Mouse (Mus musculus) CD4-positive helper T cell, adult 2 months (primary cell): ENCODE data around the gene Klhl26.

Source experiments
- DNase-seq: peaks from one replicate; pipeline ENCODE4 v3.0.0-alpha.2; 2012; ENCODE audit warnings: low read depth, missing footprints, low spot score

Gene Klhl26

GRCm38 (mm10) chr8:70477269-70477982 lies 658 bp upstream of the Klhl26 start:
- DNase-seq, result peak; percentile 50

GRCm38 (mm10) chr8:70471856-70472255 lies 4.9 kb downstream of the Klhl26 start:
- no peak for DNase-seq

DNA sequence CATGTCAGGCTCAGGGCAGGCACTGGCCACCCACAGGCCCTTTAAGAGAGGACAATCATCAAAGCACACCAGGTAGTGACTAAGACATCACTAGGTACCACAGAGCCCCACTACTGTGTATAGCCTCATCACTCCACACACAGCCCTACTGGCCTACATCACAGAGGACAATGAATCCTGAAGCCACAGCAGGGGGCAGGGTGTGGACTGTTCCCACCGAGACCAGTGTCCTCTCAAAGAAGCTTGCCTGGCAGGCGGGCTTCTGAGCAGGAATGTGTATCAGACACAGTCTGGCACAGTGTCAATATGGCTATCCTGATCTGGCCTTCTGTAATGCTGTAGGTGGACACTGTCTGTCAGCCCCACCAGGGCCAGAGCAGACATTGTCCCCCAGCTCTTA lies 6.8 kb downstream of the Klhl26 start:
- no peak for DNase-seq

- DNase-seq, result no peak
These were observed 7.4 kb downstream of the Klhl26 start for GRCm38 (mm10) chr8:70469295-70469916.

- DNase-seq, result no peak
These were observed 8.0 kb downstream of the Klhl26 start for GRCm38 (mm10) chr8:70468733-70469132.

GRCm38 (mm10) chr8:70467907-70468306 lies 8.9 kb downstream of the Klhl26 start:
- DNase-seq, result no peak

- DNase-seq, result no peak
These were observed 9.5 kb downstream of the Klhl26 start for GRCm38 (mm10) chr8:70467229-70467725.

- no peak for DNase-seq
These were observed 10.0 kb downstream of the Klhl26 start for GRCm38 (mm10) chr8:70466771-70467170.

DNA sequence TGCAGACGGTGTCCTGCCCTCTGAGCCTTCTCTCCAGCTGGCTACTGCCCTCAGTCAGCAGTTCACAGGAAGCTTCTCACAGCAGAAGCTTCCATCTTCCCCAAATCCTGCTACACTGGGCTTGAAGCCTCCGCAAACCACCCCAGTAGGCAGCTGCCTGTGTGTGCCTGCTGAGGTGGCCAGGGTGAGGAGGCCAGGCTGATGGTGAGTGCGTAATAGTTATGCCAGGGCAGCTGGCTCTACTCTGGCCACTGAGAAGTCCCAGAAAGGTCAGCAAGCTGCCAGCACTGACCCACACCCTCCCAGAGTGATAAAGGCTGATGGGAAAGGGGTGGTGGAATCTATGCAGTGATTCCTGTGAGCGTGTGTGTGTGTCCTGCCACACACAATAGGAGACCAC lies 10.5 kb downstream of the Klhl26 start:
- no peak for DNase-seq

DNA sequence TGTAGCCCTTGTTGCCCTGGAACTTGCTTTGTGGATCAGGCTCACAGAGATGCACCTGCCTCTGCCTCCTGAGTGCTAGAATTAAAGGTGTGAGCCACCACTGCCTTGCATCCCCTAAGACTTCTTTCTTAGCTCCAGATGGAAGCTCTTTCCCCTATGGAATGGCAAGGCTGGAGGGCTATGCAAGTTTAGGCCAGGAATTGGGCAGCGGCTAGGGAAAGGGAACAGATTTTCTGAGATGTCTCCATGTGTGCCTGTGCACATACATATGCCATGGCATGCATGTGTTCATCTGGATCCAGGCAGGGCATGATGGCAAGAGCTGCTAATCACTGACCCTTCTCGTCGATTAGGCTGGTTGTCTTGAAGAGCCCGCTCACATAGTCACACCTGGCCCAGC lies 11.1 kb downstream of the Klhl26 start:
- DNase-seq, result no peak

DNA sequence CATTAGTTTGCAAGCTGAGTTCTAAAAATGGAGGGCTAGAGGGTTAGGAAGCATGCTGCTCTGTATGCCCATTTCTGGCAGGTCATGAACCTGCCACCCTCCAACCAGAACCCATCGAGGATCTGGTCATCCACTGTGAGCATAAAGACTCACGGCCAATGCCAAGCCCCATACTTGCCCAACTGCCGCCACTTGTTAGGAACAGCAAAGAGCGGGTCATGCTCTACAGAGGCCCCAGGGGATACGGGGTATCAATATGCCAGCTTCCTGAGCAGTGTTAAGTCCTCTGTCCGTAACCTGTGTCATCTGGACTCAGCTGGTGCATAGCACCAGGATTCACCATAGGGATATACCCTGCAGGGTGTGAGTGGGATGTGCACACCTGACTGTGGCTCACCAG lies 12.6 kb downstream of the Klhl26 start:
- DNase-seq, result no peak

GRCm38 (mm10) chr8:70463306-70463705 lies 13.5 kb downstream of the Klhl26 start:
- DNase-seq, result no peak

- DNase-seq, result no peak
These were observed 14.3 kb downstream of the Klhl26 start for GRCm38 (mm10) chr8:70462516-70462813.

- DNase-seq, result no peak
These were observed 14.8 kb downstream of the Klhl26 start for GRCm38 (mm10) chr8:70461765-70462515.

DNA sequence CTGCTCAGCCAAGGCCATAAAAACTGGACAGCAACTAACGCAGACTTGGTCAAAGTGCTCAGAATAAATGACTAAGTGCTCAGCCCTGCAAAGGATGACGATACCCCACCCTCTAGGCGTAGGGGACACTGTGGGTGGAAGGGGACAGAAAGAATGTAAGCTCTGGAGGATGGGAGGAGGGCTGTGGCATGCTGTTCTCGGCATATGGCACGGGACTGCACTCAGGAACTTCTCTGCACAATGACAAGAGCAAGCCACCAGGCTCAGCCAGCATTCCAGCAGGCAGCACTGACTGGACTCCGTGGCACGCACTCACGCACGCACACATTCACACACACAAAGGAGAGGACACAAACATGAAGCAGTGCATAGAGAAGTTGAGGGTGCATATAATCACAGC lies 16.2 kb downstream of the Klhl26 start:
- no peak for DNase-seq

- DNase-seq, result no peak
These were observed 16.6 kb downstream of the Klhl26 start for GRCm38 (mm10) chr8:70460199-70460598.

GRCm38 (mm10) chr8:70459636-70460035 lies 17.1 kb downstream of the Klhl26 start:
- DNase-seq, result no peak

GRCm38 (mm10) chr8:70458462-70458861 lies 18.3 kb downstream of the Klhl26 start:
- DNase-seq, result no peak

DNA sequence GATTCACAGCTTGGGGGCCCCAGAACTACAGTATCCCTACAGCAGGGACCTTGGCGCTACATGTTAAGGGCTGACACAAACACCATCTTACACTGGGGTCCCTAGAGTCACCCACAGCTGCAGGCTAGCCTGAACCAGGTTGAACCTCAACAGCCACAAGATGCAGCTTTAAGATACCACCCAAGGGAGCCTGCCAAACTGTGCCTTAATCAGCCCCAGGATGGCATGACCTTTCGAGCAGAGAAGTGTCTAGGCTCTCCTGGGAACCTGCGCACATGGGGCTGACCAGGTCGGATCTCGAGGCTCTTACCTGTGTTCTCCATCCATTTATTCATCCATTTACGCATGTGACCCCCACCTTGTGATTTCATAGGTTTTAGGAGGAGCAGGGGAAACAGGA lies 18.9 kb downstream of the Klhl26 start:
- DNase-seq, result no peak

DNA sequence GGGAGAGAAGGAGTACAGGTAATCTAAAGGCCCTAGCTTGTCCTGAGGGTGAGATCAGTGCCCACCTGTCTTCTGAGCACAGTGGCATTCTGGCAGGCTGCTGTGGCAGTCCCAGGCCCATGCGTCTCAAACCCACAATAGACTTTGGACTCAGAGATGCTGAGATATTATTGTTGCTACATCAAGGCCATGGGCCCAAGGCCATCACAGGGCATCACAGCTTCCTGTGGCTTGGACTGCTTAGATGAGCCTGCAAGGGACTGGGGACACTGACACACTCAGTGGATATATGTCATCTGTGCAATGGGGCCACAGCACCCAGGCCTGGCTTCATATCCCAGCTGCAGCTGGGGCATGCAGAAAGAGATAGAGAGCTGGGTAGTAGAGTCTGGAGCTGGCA lies 19.8 kb downstream of the Klhl26 start:
- no peak for DNase-seq

DNA sequence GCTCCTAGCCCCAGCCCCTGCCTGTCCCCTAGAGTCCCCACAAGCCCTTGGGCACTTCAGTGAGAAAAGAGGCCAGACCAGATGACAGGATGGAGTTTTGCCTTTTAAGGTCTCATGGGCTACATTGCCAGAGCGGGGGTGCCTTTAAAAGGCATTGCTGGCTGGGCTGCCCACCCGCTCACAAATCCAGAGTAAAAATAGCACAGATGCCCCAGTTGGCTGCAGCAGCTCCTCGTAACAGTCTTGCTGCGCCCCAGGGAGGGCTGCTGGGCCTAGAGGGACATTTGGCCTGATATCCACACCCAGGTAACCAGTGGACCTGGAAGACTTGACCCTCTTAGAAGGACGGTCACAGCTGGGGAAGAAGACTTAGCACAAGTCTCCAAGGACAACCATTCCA lies 22.9 kb downstream of the Klhl26 start:
- no peak for DNase-seq

DNA sequence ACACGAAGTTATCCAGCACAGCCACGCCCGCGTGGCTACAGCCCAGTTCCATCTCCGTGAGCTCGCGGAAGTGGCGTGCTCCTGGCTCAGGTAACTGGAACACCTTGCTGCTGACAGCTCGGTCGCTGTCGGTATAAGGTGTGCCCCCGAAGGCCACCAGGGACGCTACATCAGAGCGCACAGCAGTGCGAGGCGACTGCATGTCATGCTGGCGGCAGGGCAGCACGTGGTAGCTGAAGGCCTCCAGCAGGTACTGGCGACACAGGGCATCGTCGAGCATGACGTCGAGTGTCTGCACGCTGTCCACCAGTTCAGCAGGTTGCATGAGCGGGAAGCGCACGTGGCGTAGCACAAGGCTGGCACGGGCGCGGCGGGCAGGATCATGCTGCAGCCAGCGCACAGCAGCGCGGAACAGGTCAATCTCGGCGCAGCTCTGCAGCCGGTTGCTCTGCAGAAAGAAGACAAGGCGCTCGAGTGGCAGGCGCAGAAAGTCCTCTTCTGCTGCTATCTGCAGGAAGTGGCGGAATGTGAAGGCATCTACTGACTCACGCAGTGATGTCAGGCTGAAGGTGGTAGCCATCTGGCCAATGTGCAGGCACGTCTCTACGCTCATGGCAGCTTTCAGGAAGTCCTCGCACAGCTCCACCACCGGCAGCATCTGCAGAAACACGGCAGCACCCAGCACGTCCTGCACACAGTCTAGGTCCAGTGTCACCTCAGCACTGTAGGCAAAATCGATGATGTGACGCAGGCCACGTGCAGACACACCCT lies 24.4 kb downstream of the Klhl26 start:
- DNase-seq, result no peak
